Mouse (Mus musculus): ENCODE data around the gene Gp2.

The Gp2 gene

GRCm38 (mm10) chr7:119459185-119459584 is at the start of gene Gp2:
Gene Gp2 (minus strand): TSS chr7:119459285.
- no peak for ATAC-seq (ENCODE audit: insufficient number of reproducible peaks, low FRiP score, low TSS enrichment)

GRCm38 (mm10) chr7:119490041-119490780 is 31.1 kb upstream of the Gp2 start:
- no peak for ATAC-seq (ENCODE audit: insufficient number of reproducible peaks, low FRiP score, low TSS enrichment)

DNA sequence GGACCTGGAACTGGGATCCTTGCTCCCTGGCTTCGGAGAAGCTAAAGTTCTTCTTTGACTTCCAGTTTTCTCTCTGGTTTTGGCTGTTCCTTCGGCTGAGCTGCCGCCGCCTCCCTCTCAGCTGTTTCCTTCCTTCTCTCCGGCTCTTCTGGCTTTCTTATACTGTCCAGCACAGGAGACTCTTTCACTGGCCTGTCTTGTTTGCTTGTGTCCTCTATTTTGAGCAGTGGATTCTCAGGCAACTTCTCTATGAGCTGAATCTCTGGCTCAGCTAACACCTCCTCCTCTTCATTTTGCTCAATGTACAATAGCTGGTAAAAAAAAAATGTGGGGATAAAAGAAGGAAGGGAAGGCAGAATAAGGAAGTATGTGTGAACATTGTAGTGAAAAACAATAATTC is 27.6 kb upstream of the Gp2 start:
- ATAC-seq (ENCODE audit: insufficient number of reproducible peaks, low FRiP score, low TSS enrichment) = no peak

- ATAC-seq (ENCODE audit: insufficient number of reproducible peaks, low FRiP score, low TSS enrichment) = no peak
Observed at GRCm38 (mm10) chr7:119484154-119484553, 25.1 kb upstream of the Gp2 start.

GRCm38 (mm10) chr7:119479256-119479655 is 20.2 kb upstream of the Gp2 start, which contains the start of gene Umod:
Gene Umod (minus strand): TSS chr7:119479282.
- no peak for ATAC-seq (ENCODE audit: insufficient number of reproducible peaks, low FRiP score, low TSS enrichment)

DNA sequence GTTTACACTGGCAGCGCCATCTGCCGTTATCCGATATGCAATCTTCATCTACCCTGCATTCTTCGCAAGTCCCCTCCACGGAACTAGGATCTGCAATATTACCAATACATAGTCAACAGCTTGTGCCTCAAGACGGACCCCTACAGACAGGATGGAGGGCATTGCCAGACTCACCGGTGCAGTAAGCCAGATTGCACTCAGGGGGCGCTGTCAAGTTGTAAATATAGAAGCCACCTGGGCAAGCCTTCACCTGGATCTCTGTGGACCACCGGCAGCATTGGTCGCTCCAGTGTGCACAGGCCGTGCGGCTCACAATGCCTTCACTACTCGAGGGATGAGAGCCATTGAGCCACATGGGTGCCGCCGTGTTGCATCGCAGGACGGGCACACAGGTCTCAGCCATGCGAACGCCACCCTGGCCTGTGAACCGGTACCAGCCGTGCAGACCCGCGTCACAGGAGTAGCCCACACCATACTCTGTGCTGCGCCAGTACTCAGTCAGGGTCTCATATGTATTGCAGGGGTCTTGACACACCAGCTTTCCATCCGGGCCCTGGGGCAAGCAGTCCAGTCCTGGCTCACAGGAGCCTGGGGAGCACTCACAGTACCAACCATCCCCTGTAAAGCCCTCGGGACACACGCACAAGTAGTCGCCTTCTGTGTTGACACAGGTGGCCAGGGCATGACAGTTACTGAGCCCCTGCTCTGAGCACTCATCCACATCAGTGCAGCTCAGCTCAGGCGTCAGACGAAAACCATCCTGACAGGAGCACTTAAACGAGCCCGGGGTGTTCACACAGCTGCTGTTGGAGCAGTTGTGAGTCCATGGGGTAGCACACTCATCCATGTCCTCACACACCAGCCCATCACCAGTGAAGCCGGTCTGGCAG is 17.7 kb upstream of the Gp2 start:
- no peak for ATAC-seq (ENCODE audit: insufficient number of reproducible peaks, low FRiP score, low TSS enrichment)

GRCm38 (mm10) chr7:119454192-119454591 is 4.9 kb downstream of the Gp2 start:
- no peak for ATAC-seq (ENCODE audit: insufficient number of reproducible peaks, low FRiP score, low TSS enrichment)

DNA sequence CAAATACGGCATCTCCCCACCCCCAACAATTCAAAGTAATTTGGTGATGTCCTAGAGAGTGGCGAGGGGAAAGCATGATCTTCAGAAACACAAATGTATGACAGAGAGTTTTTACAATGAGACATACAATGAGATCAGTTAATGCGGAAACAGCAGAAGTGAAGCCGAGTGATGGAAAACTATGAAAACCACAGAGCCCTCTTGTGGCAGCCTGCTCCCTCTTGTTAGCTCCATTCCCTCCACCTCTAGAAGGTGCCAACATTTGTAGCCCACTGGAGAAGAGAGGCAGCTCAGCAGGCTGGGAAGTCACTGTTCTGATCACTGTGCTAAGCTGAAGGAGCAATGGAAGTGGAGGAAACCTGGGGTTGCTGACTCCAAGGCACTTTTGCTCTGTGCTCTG is 15.2 kb downstream of the Gp2 start:
- no peak for ATAC-seq (ENCODE audit: insufficient number of reproducible peaks, low FRiP score, low TSS enrichment)

DNA sequence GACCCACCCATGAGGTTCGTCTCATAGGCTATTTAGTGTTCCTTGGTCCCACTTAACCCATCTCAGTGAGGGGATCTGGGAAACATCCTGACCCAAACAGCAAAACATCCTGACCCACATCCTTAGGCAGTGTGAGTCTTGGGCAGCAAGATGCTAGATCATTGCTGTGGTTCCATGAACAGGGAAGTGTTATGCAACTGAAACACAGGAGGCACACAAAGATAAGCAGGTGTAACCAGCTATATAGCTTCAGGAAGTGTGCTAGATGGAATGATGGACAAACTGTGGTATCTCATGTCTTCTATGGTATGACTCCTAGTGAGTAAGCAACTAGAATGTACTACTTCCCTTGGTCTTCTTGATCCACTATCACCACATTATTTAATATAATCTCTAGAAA is 17.1 kb downstream of the Gp2 start:
- ATAC-seq (ENCODE audit: insufficient number of reproducible peaks, low FRiP score, low TSS enrichment) = no peak

GRCm38 (mm10) chr7:119427180-119427616 is 31.9 kb downstream of the Gp2 start:
- ATAC-seq (ENCODE audit: insufficient number of reproducible peaks, low FRiP score, low TSS enrichment) = peak; percentile 64

DNA sequence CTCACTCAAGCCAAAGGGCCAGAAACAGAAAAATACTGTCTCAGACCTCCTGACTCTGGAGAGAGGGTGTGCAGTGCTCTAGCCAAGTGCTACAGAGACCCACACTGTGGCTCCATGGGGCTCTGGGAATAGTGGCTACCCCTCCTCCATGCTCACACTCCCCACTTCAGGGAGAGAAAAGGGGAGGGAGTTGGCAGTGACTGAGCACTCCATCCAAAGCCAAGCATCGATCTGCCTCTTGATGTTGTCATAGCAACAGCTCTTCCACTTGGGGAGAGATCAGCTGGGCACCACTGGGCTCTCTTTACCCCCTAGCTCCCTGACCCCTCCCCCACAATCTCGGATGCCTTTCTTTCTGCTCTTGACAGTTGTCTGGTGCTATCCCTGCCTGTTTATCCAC is 38.4 kb downstream of the Gp2 start:
- no peak for ATAC-seq (ENCODE audit: insufficient number of reproducible peaks, low FRiP score, low TSS enrichment)

DNA sequence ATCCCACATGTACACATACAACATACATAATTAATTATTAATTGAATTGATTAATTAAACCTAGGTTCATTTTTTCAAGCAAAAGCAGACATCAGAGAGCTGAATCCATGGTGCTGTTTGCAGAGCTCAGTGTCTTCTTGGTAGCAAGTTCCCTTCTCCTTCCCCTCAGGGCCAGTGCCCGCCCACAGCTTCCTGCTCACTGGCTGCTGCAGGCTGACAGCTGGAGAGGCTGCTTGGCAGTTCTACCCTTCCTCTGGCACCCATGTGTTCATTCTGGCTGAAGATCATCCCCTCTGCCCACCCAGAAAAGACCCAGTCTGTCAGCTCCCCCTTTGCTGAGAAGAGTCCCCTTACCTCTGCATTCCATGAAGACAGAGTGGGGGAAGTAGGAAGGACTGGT is 40.6 kb downstream of the Gp2 start:
- no peak for ATAC-seq (ENCODE audit: insufficient number of reproducible peaks, low FRiP score, low TSS enrichment)

DNA sequence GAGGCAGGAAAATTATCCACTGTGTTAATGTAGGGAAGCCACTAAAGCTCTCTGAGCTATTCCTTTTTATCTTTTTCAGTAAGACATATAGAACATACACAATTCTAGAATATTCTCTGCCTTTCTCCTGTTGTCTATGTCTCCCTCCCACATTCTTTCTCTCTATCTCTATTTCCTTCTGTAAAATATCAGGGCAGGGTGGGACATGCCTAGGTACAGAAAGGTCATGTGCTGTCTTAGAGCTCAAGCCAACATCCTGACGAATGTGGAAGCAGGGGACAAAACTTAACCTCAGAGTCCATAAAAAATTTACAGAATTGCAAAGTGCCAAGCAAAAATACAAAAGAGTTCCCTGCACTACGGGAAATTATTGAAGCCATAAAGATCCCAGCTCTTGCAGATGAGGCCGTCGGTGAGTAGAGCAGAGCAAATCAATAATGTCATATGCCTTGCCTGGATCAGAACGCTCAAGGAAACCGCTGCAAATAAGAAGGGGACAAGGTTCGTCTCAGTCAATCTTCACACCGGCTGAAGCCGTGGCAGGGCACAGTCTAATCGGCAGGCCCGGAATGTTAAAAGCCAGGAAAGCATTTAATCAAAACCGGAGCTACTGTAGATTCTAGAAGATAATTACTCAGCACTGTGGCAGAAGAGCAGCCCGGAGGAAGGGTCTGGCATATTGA is 64.9 kb downstream of the Gp2 start:
- no peak for ATAC-seq (ENCODE audit: insufficient number of reproducible peaks, low FRiP score, low TSS enrichment)
